Mouse (Mus musculus): ENCODE results near the gene Gm20388.

DNA sequence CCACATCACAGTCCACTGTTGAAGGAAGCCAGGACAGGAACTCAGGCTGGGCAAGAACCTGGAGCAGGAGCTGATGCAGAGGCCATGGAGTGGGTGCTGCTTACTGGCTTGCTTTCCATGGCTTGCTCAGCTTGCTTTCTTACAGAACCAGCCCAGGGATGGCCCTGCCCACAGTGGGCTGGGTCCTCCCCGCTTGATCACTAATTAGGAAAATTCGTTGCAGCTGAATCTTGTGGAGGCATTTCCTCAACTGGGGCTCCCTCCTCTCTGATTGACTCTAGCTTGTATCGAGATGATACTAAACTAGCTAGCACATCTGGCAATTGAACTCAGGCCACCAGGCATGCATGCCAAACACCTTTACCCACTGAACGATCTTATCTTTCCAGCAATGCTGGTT lies 4128.7 kb downstream of the Gm20388 start:
- TF ChIP-seq CTCF (IDR thresholded peaks at IDR 0.05; ENCODE audit: low read depth, low read length) (no peak), TAL1 (conservative IDR thresholded peaks at IDR 0.05; ENCODE audit: low read depth, low read length) (no peak)

Data from G1E (cell line).